Mouse (Mus musculus) kidney, adult 2 months (tissue): ENCODE results near the gene Nrxn3.

Experiments used
- CTCF ChIP-seq: fragments of 200-500 bp; conservative IDR thresholded peaks from 2 replicates; pipeline ENCODE4 v1.5.1; 2011; ENCODE audit warnings: low read depth, mild to moderate bottlenecking, control low read depth, low read length, moderate library complexity, mixed read lengths; ENCODE audit not compliant: insufficient read depth, insufficient read length
- POLR2A ChIP-seq: fragments of 200-500 bp; IDR thresholded peaks from one replicate; pipeline ENCODE4 v1.6.1; 2011; ENCODE audit warnings: low read depth, low read length, control low read depth

GRCm38 (mm10) chr12:89882617-89883370 lies 1160.1 kb downstream of the Nrxn3 start:
- TF ChIP-seq CTCF (no peak), POLR2A (no peak)
